Mouse (Mus musculus): ENCODE measurements around the gene Tpk1. TPM values are rescaled to one million over a fixed set of nuclear protein-coding genes. Genes with fewer than 3 reads are reported as not detected.

Tpk1 gene
- polyA plus RNA-seq, 1 experiment from 2014 or later: 5.7 TPM

- Histone ChIP-seq H3K9ac (replicated peaks) (no peak overlapping the region), H3K4me1 (no peaks in the 10 kb centered on the region), H3K36me3 (no peaks in the 10 kb centered on the region), H3K9me3 (no peaks in the 10 kb centered on the region), H3K27me3 (no peaks in the 10 kb centered on the region), H3K4me3 (no peak overlapping the region), H3K27ac (replicated peaks) (no peak overlapping the region), H3K4me2 (replicated peaks) (no peak overlapping the region)
- no peak for ATAC-seq (ENCODE audit: low FRiP score, low read depth)
- WGBS: 80% methylated on average over 6 of the region's 6 CpGs
Observed at GRCm38 (mm10) chr6:43402219-43402997, 263.7 kb downstream of the Tpk1 start.

- H3K9me3 ChIP-seq: no peaks in the 10 kb centered on the region
- no peaks in the 10 kb centered on the region for H3K4me1 ChIP-seq
- WGBS: 81% methylated on average over 1 of the region's 1 CpGs
- no peaks in the 10 kb centered on the region for H3K27me3 ChIP-seq
- no peak overlapping the region for H3K9ac ChIP-seq (replicated peaks)
- ATAC-seq (ENCODE audit: low FRiP score, low read depth): no peak
- no peak overlapping the region for H3K27ac ChIP-seq (replicated peaks)
- H3K4me2 ChIP-seq (replicated peaks): no peak overlapping the region
- no peak overlapping the region for H3K4me3 ChIP-seq
- no peaks in the 10 kb centered on the region for H3K36me3 ChIP-seq
Observed at GRCm38 (mm10) chr6:43396426-43396825, 269.7 kb downstream of the Tpk1 start.

GRCm38 (mm10) chr6:43395538-43395937, 270.5 kb downstream of the Tpk1 start:
- H3K36me3 ChIP-seq: no peaks in the 10 kb centered on the region
- peak; percentile 41; the same call in 1 of the 2 replicates for ATAC-seq (ENCODE audit: low FRiP score, low read depth)
- H3K27me3 ChIP-seq: no peaks in the 10 kb centered on the region
- H3K4me3 ChIP-seq: no peak overlapping the region
- H3K9me3 ChIP-seq: no peaks in the 10 kb centered on the region
- 81% methylated on average over 2 of the region's 2 CpGs for WGBS
- no peak overlapping the region for H3K27ac ChIP-seq (replicated peaks)
- no peaks in the 10 kb centered on the region for H3K4me1 ChIP-seq
- H3K4me2 ChIP-seq (replicated peaks): no peak overlapping the region
- no peak overlapping the region for H3K9ac ChIP-seq (replicated peaks)

GRCm38 (mm10) chr6:43391358-43391757, 274.7 kb downstream of the Tpk1 start:
- no peak for ATAC-seq (ENCODE audit: low FRiP score, low read depth)
- no peaks in the 10 kb centered on the region for H3K9me3 ChIP-seq
- 89% methylated on average over 1 of the region's 1 CpGs for WGBS
- no peak overlapping the region for H3K4me3 ChIP-seq
- no peak overlapping the region for H3K4me2 ChIP-seq (replicated peaks)
- no peaks in the 10 kb centered on the region for H3K27me3 ChIP-seq
- H3K27ac ChIP-seq (replicated peaks): no peak overlapping the region
- no peak overlapping the region for H3K9ac ChIP-seq (replicated peaks)
- no peaks in the 10 kb centered on the region for H3K4me1 ChIP-seq
- no peaks in the 10 kb centered on the region for H3K36me3 ChIP-seq

DNA sequence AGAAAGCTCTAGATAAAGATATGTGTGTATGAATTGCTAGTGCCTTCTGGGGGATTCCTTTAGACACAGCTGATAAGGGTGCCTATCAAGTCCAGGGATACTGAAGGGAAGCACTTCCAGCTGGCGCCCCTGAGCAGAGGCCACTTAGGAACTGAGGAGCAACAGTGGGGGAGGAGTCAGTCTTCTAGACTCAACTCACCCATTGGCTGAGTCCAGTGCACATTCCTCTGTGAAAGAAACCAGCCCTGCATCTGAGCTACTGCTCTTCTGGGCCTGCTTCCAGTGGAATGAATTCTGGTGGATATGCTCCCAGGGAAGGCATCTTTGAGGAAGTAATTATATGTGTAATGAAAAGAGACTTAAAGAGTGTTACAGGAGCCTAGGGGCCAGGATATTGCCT, 278.8 kb downstream of the Tpk1 start:
- Histone ChIP-seq H3K9me3 (no peaks in the 10 kb centered on the region), H3K27ac (replicated peaks) (no peak overlapping the region), H3K27me3 (no peaks in the 10 kb centered on the region), H3K4me2 (replicated peaks) (no peak overlapping the region), H3K36me3 (no peaks in the 10 kb centered on the region), H3K4me3 (no peak overlapping the region), H3K9ac (replicated peaks) (no peak overlapping the region), H3K4me1 (no peaks in the 10 kb centered on the region)
- 25% methylated on average over 1 of the region's 1 CpGs for WGBS
- peak; percentile 47; the same call in 1 of the 2 replicates for ATAC-seq (ENCODE audit: low FRiP score, low read depth)

DNA sequence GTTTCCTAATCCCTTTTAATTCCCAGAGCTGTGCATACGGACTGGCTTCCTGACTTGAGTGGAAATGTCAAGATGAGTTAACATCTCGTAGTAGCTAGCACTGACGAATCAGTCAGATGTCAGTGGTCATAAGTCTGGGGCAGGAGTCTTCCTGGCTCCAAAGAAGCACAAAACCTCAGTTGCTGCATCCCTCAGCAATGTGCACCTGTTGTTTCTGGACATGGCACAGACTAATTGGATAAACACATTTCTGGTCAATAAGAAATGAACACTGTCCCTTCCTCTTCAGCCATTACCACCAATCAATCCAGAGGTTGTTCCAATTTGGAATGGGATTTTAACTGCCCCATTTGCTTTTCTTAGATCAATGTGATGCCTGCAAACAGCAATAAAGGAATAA, 281.2 kb downstream of the Tpk1 start:
- Histone ChIP-seq H3K9ac (replicated peaks) (no peak overlapping the region), H3K36me3 (no peaks in the 10 kb centered on the region), H3K27me3 (no peaks in the 10 kb centered on the region), H3K9me3 (no peaks in the 10 kb centered on the region), H3K4me3 (no peak overlapping the region), H3K4me2 (replicated peaks) (no peak overlapping the region), H3K27ac (replicated peaks) (no peak overlapping the region), H3K4me1 (no peaks in the 10 kb centered on the region)
- WGBS: 50% methylated on average over 3 of the region's 3 CpGs
- no peak for ATAC-seq (ENCODE audit: low FRiP score, low read depth)

DNA sequence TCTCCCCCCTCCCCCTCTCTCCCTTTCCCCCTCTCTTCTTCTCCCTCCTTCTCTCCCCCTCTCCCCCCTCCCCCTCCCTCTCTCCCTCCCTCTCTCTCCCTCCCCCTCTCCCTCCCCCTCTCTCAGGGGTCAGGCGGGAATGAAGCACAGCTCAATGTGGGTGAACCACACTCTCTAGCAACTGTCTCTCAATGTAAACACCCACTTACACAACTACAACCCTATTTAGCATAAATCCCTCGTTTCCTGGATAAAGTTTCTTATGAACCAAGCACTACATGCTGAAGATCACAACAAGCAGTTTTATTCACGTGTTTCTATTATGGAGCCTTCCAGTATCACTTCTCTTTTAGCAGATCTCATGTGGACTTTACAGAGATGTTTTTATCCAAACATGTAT, 281.8 kb downstream of the Tpk1 start:
- H3K36me3 ChIP-seq: no peaks in the 10 kb centered on the region
- no peaks in the 10 kb centered on the region for H3K27me3 ChIP-seq
- H3K4me2 ChIP-seq (replicated peaks): no peak overlapping the region
- no peak overlapping the region for H3K4me3 ChIP-seq
- no peak overlapping the region for H3K9ac ChIP-seq (replicated peaks)
- no peaks in the 10 kb centered on the region for H3K9me3 ChIP-seq
- H3K4me1 ChIP-seq: no peaks in the 10 kb centered on the region
- no peak for ATAC-seq (ENCODE audit: low FRiP score, low read depth)
- no peak overlapping the region for H3K27ac ChIP-seq (replicated peaks)
- WGBS: 56% methylated on average over 3 of the region's 3 CpGs

DNA sequence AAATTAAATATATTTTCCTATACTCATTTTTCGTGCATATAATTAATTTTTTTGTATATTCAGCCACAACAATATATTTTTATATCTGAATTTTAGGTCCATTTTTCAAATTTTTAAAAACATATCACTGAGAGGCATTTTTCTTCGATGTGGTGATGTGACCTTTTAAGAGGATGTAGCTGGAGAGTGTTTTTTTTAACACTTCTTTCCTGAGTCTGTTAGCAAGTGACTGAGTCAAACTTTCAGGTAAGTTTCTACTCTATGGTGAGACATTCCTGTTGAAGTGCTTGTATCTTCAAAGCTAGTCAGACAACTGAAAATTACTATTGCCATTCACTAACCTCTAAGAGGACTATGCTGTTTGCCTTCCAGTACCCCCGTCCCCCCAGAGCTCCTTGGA, 283.3 kb downstream of the Tpk1 start:
- no peaks in the 10 kb centered on the region for H3K4me1 ChIP-seq
- H3K9ac ChIP-seq (replicated peaks): no peak overlapping the region
- no peak overlapping the region for H3K4me2 ChIP-seq (replicated peaks)
- H3K27ac ChIP-seq (replicated peaks): no peak overlapping the region
- no peaks in the 10 kb centered on the region for H3K36me3 ChIP-seq
- WGBS: 90% methylated on average over 3 of the region's 3 CpGs
- H3K9me3 ChIP-seq: no peaks in the 10 kb centered on the region
- no peak for ATAC-seq (ENCODE audit: low FRiP score, low read depth)
- H3K4me3 ChIP-seq: no peak overlapping the region
- H3K27me3 ChIP-seq: no peaks in the 10 kb centered on the region

GRCm38 (mm10) chr6:43382284-43382683, 283.8 kb downstream of the Tpk1 start:
- H3K27ac ChIP-seq (replicated peaks): no peak overlapping the region
- WGBS: 92% methylated on average over 3 of the region's 3 CpGs
- H3K4me1 ChIP-seq: no peaks in the 10 kb centered on the region
- H3K9ac ChIP-seq (replicated peaks): no peak overlapping the region
- H3K4me2 ChIP-seq (replicated peaks): no peak overlapping the region
- no peaks in the 10 kb centered on the region for H3K9me3 ChIP-seq
- ATAC-seq (ENCODE audit: low FRiP score, low read depth): no peak
- no peak overlapping the region for H3K4me3 ChIP-seq
- no peaks in the 10 kb centered on the region for H3K27me3 ChIP-seq
- H3K36me3 ChIP-seq: no peaks in the 10 kb centered on the region

DNA sequence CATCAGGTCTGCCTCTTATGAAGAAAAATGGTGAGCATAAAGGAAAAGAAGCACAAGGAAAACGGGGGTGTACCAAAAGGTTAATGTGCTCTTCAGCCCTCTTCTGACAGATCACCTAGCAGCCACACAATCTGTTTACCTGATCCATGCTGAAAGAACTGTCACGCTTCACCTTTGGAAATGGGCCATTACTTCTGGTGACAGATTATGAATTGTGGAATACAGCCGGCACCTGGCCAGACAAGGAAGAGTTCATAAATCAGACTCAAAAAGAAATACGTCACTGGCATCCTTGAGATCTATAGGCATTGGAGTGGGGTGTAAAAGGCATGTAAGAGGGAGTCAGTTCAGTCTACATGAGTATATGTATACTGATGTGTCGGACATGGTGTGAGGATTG, 292.9 kb downstream of the Tpk1 start:
- no peak for ATAC-seq (ENCODE audit: low FRiP score, low read depth)

GRCm38 (mm10) chr6:43367434-43367945, 298.6 kb downstream of the Tpk1 start:
- Histone ChIP-seq H3K4me1 (no peaks in the 10 kb centered on the region), H3K27me3 (no peaks in the 10 kb centered on the region), H3K9me3 (no peaks in the 10 kb centered on the region), H3K27ac (replicated peaks) (no peak overlapping the region), H3K4me2 (replicated peaks) (no peak overlapping the region), H3K9ac (replicated peaks) (no peak overlapping the region), H3K36me3 (no peaks in the 10 kb centered on the region), H3K4me3 (no peak overlapping the region)
- WGBS: 77% methylated on average over 1 of the region's 1 CpGs
- ATAC-seq (ENCODE audit: low FRiP score, low read depth): no peak

More for the DNA sequence above, 292.9 kb downstream of the Tpk1 start:
- Histone ChIP-seq H3K4me3 (no peak overlapping the region), H3K4me1 (no peaks in the 10 kb centered on the region), H3K9me3 (no peaks in the 10 kb centered on the region), H3K4me2 (replicated peaks) (no peak overlapping the region), H3K9ac (replicated peaks) (no peak overlapping the region), H3K27me3 (no peaks in the 10 kb centered on the region), H3K36me3 (no peaks in the 10 kb centered on the region), H3K27ac (replicated peaks) (no peak overlapping the region)
- WGBS: 94% methylated on average over 5 of the region's 5 CpGs

GRCm38 (mm10) chr6:43366952-43367351, 299.1 kb downstream of the Tpk1 start:
- ATAC-seq (ENCODE audit: low FRiP score, low read depth): no peak

More at GRCm38 (mm10) chr6:43366952-43367351, 299.1 kb downstream of the Tpk1 start:
- Histone ChIP-seq H3K4me2 (replicated peaks) (no peak overlapping the region), H3K4me1 (no peaks in the 10 kb centered on the region), H3K27ac (replicated peaks) (no peak overlapping the region), H3K36me3 (no peaks in the 10 kb centered on the region), H3K9ac (replicated peaks) (no peak overlapping the region), H3K4me3 (no peak overlapping the region), H3K9me3 (no peaks in the 10 kb centered on the region), H3K27me3 (no peaks in the 10 kb centered on the region)
- 84% methylated on average over 2 of the region's 2 CpGs for WGBS
